Mouse (Mus musculus) cerebellum, adult (tissue): ENCODE results near the gene C8a.

ENCODE experiments used
- ATAC-seq: cut with Nextera tagmentation; 2 replicates; pipeline ENCODE4 v1.9.2; 2017; ENCODE audit warnings: mild to moderate bottlenecking, moderate library complexity, mixed read lengths; ENCODE audit not compliant: insufficient number of reproducible peaks, low FRiP score, low TSS enrichment

C8a gene

GRCm38 (mm10) chr4:104843546-104843945, 32.7 kb downstream of the C8a start:
- ATAC-seq, result no peak

- ATAC-seq, result no peak
These were observed 34.0 kb downstream of the C8a start for GRCm38 (mm10) chr4:104842204-104842603.

- no peak for ATAC-seq
These were observed 37.9 kb downstream of the C8a start for GRCm38 (mm10) chr4:104838342-104838741.

GRCm38 (mm10) chr4:104835096-104835495, 41.1 kb downstream of the C8a start:
- ATAC-seq, result no peak

GRCm38 (mm10) chr4:104828939-104829338, 47.3 kb downstream of the C8a start:
- no peak for ATAC-seq

- ATAC-seq, result no peak
These were observed 51.7 kb downstream of the C8a start for GRCm38 (mm10) chr4:104824381-104825077.

GRCm38 (mm10) chr4:104823597-104824101, 52.5 kb downstream of the C8a start:
- no peak for ATAC-seq

- no peak for ATAC-seq
These were observed 56.3 kb downstream of the C8a start for GRCm38 (mm10) chr4:104819891-104820290.

- ATAC-seq, result no peak
These were observed 57.2 kb downstream of the C8a start for GRCm38 (mm10) chr4:104818986-104819385.

GRCm38 (mm10) chr4:104817509-104817908, 58.7 kb downstream of the C8a start:
- ATAC-seq, result no peak

- no peak for ATAC-seq
These were observed 59.5 kb downstream of the C8a start for GRCm38 (mm10) chr4:104816519-104817232.

- no peak for ATAC-seq
These were observed 62.6 kb downstream of the C8a start for GRCm38 (mm10) chr4:104813617-104814016.

- no peak for ATAC-seq
These were observed 65.4 kb downstream of the C8a start for GRCm38 (mm10) chr4:104810710-104811286.

- ATAC-seq, result no peak
These were observed 70.6 kb downstream of the C8a start for GRCm38 (mm10) chr4:104805414-104806257.

- ATAC-seq, result no peak
These were observed 72.1 kb downstream of the C8a start for GRCm38 (mm10) chr4:104804100-104804499.

- no peak for ATAC-seq
These were observed 74.6 kb downstream of the C8a start for GRCm38 (mm10) chr4:104801625-104802024.

- no peak for ATAC-seq
These were observed 77.2 kb downstream of the C8a start for GRCm38 (mm10) chr4:104798951-104799350.

- ATAC-seq, result no peak
These were observed 84.1 kb downstream of the C8a start for GRCm38 (mm10) chr4:104792111-104792510.

GRCm38 (mm10) chr4:104782346-104782745, 93.9 kb downstream of the C8a start:
- ATAC-seq, result no peak

- ATAC-seq, result no peak
These were observed 94.8 kb downstream of the C8a start for GRCm38 (mm10) chr4:104781441-104781840.
